19 mouse cellular contexts compared by ENCODE assay signal in the genomic region with DNA sequence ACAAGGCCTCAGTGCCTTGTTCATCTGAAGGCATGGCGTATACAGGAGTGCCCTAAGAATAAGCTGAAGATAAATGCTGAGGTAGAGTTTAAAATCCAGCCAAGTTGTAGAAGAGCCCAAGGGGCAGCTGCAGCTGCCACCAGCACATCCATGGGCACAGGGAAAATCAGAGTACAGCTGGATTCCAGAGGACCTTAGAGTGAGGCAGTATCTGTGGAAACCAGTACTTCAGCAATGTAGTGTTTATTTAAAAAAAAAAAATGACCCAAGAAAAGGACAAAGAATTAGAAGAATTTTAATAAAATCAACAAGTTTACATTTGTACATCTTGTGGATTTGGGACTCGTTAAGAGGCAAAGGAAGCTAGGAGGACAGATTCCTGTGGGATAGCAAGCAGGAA. TPM values are rescaled to one million over a fixed set of nuclear protein-coding genes. Genes with fewer than 3 reads are reported as not detected.
DNase-seq lines count a peak whose midpoint lies in the region; ATAC-seq and TF ChIP-seq lines count a peak whose summit lies in the region.
"Had no signal": no experiment of that assay in that cellular context is flagged by ENCODE, and none has a peak within 500 bp of the region (broad histone marks: within the 10 kb centered on the region; RNA-seq: fewer than 3 reads in every experiment).

No protein-coding gene starts in this region.

- no peak for DNase-seq in lung, postnatal 25 days (ENCODE audit: low spot score)
- DNase-seq in Muller cell, postnatal 12 days (ENCODE audit: inconsistent ontology term) = peak; percentile 50
- no peak for DNase-seq in Patski (ENCODE audit: low read depth, low spot score)
- no peak for DNase-seq in B cell, adult 2 months
- DNase-seq: adrenal gland, adult 8-10 months; cerebellum, adult 11-12 months; cerebellum, adult 9-10 months; cerebellum, postnatal 10 days; cerebellum, postnatal 25 days; forebrain, postnatal 0 days had no signal

- in situ Hi-C loops in Patski (cut with MboI; ENCODE audit: low pct_unique_long_range_greater_than_20kb) = no loop called here

- POLR2A ChIA-PET in Patski (lab: Charles Lee) = no interaction called here

- peak overlapping the region; percentile 45 for H3K27ac ChIP-seq in lung, embryonic 16.5 days (ENCODE audit: low read length)
- H3K27ac ChIP-seq: embryonic facial prominence, embryonic 10.5 days; embryonic facial prominence, embryonic 12.5 days; forebrain, embryonic 13.5 days had no signal

- H3K9me3 ChIP-seq in lung, embryonic 16.5 days (ENCODE audit: control insufficient read depth, low read length) = no peaks in the 10 kb centered on the region
- H3K9me3 ChIP-seq: embryonic facial prominence, embryonic 10.5 days; embryonic facial prominence, embryonic 12.5 days; forebrain, embryonic 13.5 days; forebrain, embryonic 15.5 days; G1E had no signal

- H3K4me2 ChIP-seq in lung, embryonic 16.5 days (ENCODE audit: low read depth, low read length) = no peak overlapping the region
- H3K4me2 ChIP-seq: embryonic facial prominence, embryonic 12.5 days; forebrain, embryonic 13.5 days; forebrain, embryonic 15.5 days had no signal

- CTCF ChIA-PET in Patski (lab: Charles Lee) = no interaction called here

- peaks cover 11% of the 10 kb centered on the region for H3K4me1 ChIP-seq in lung, embryonic 16.5 days (replicated peaks; ENCODE audit: control insufficient read depth, insufficient read depth, low read length)
- H3K4me1 ChIP-seq: embryonic facial prominence, embryonic 12.5 days had no signal

- TF ChIP-seq CTCF in Patski (IDR thresholded peaks at IDR 0.05) = no peak

- H3K27me3 ChIP-seq in lung, embryonic 16.5 days (ENCODE audit: control insufficient read depth, insufficient read depth, low read depth, low read length) = no peaks in the 10 kb centered on the region
- H3K27me3 ChIP-seq in Patski = peaks cover under 1% of the 10 kb centered on the region
- H3K27me3 ChIP-seq: CH12.LX; embryonic facial prominence, embryonic 12.5 days; forebrain, embryonic 13.5 days; forebrain, embryonic 15.5 days had no signal

- WGBS in lung, embryonic 16.5 days = 44% methylated on average over 2 of the region's 2 CpGs

- H3K36me3 ChIP-seq in lung, embryonic 16.5 days (ENCODE audit: control insufficient read depth, insufficient read depth, low read length) = peaks cover 6% of the 10 kb centered on the region; the same call in 1 of the 2 replicates

- H3K9ac ChIP-seq in lung, embryonic 16.5 days (ENCODE audit: low read length) = no peak overlapping the region
- H3K9ac ChIP-seq: embryonic facial prominence, embryonic 12.5 days; forebrain, embryonic 13.5 days; forebrain, embryonic 15.5 days; forebrain, postnatal 0 days had no signal

- H3K4me3 ChIP-seq in lung, embryonic 16.5 days (ENCODE audit: low read length) = no peak overlapping the region
- H3K4me3 ChIP-seq: embryonic facial prominence, embryonic 10.5 days; embryonic facial prominence, embryonic 12.5 days; forebrain, embryonic 13.5 days; forebrain, embryonic 15.5 days had no signal

- ATAC-seq in lung, embryonic 16.5 days (ENCODE audit: low read depth) = peak; percentile 49; the same call in 1 of the 2 replicates
- peak; percentile 24 for ATAC-seq in Patski
- ATAC-seq: activated CD4-positive, CD25-positive, alpha-beta regulatory T cell, adult 4 months; CD4-positive, CD25-positive, alpha-beta regulatory T cell, adult 4 months had no signal

RNA-seq across cellular contexts. Expression of a gene that starts 51.4 kb away (rescaled TPM):
- 10.4 and 10.7 TPM in 2 replicates for polyA plus RNA-seq in lung, embryonic 16.5 days (2015; fragmentation: Nextera tagmentation; extraction: Ambion mirVana)
- 24.4 TPM for polyA plus RNA-seq in Patski (2021)

RNA-seq across cellular contexts. Expression of a gene that starts 51.5 kb away (rescaled TPM):
- 29.5 and 32.6 TPM in 2 replicates for polyA plus RNA-seq in lung, embryonic 16.5 days (2015; fragmentation: Nextera tagmentation; extraction: Ambion mirVana)
- polyA plus RNA-seq in Patski (2021) = 23.9 TPM
